Mouse (Mus musculus) heart, embryonic 16.5 days (tissue): ENCODE results near the gene Nfkbil1. TPM values are rescaled to one million over a fixed set of nuclear protein-coding genes. Genes with fewer than 3 reads are reported as not detected.

Source experiments
- ATAC-seq: fragments of 200-750 bp; cut with Nextera tagmentation; replicated peaks from 2 replicates; pipeline ENCODE4 v1.8.0; 2017; ENCODE audit warnings: moderate number of reproducible peaks; ENCODE audit not compliant: insufficient read depth, low FRiP score; ENCODE audit errors: extremely low read depth
- H3K27ac ChIP-seq: fragments of 300-500 bp; sonication (generic); 2 replicates; pipeline ENCODE4 v1.5.1; 2014; ENCODE audit warnings: mild to moderate bottlenecking, low read length, control low read depth, moderate library complexity
- H3K27me3 ChIP-seq: fragments of 300-500 bp; sonication (generic); 2 replicates; pipeline ENCODE4 v1.6.1; 2014; ENCODE audit warnings: low read length, mixed read lengths; ENCODE audit not compliant: control insufficient read depth, insufficient read depth
- H3K36me3 ChIP-seq: fragments of 300-500 bp; sonication (generic); 2 replicates; pipeline ENCODE4 v1.6.1; 2014; ENCODE audit not compliant: control insufficient read depth, insufficient read depth
- H3K4me1 ChIP-seq: fragments of 300-500 bp; sonication (generic); 2 replicates; pipeline ENCODE4 v1.6.1; 2014; ENCODE audit warnings: low read length, mixed read lengths; ENCODE audit not compliant: control insufficient read depth, insufficient read depth
- H3K4me2 ChIP-seq: fragments of 300-500 bp; sonication (generic); 2 replicates; pipeline ENCODE4 v1.6.1; 2014; ENCODE audit warnings: low read depth, mild to moderate bottlenecking, control low read depth, low read length
- H3K4me3 ChIP-seq: fragments of 300-500 bp; sonication (generic); 2 replicates; pipeline ENCODE4 v1.5.1; 2014; ENCODE audit warnings: mild to moderate bottlenecking, control low read depth, low read length
- H3K9ac ChIP-seq: fragments of 300-500 bp; sonication (generic); 2 replicates; pipeline ENCODE4 v1.6.1; 2014; ENCODE audit warnings: low read length, control low read depth
- H3K9me3 ChIP-seq: fragments of 300-500 bp; sonication (generic); replicated peaks from 2 replicates; pipeline ENCODE4 v1.6.1; 2016; ENCODE audit warnings: low read length; ENCODE audit not compliant: control insufficient read depth
- WGBS: fragments of 180-500 bp; shearing (Covaris S2); extraction: QIAGEN DNeasy Blood & Tissue Kit; methylation state at CpG from one replicate; pipeline ENCODE4 v1.1.7; 2014; 5-methylcytosine and 5-hydroxymethylcytosine counted together
- polyA plus RNA-seq: library from polyadenylated mRNA; unstranded; fragments of >200 nt; fragmentation: Nextera tagmentation; extraction: Ambion mirVana; gene quantifications from 2 replicates; pipeline ENCODE4 v1.2.1, GENCODE M21; 2015

Nfkbil1 gene
- polyA plus RNA-seq, 1 experiment from 2014 or later: 8.8 TPM

- Histone ChIP-seq H3K9me3 (no peaks in the 10 kb centered on the region), H3K4me3 (peak overlapping the region; percentile 57), H3K9ac (peak overlapping the region; percentile 63), H3K4me2 (peak overlapping the region; percentile 65), H3K27me3 (no peaks in the 10 kb centered on the region), H3K27ac (peak overlapping the region; percentile 11), H3K4me1 (no peaks in the 10 kb centered on the region), H3K36me3 (no peaks in the 10 kb centered on the region)
- peak; percentile 49; the same call in 1 of the 2 replicates for ATAC-seq
- WGBS: 2% methylated on average over 18 of the region's 18 CpGs
Measured at GRCm38 (mm10) chr17:35185639-35186611, 49.7 kb downstream of the Nfkbil1 start.

- no peaks in the 10 kb centered on the region for H3K4me1 ChIP-seq
- H3K36me3 ChIP-seq: no peaks in the 10 kb centered on the region
- H3K4me2 ChIP-seq: no peak overlapping the region
- ATAC-seq: no peak
- H3K9ac ChIP-seq: no peak overlapping the region
- no peaks in the 10 kb centered on the region for H3K27me3 ChIP-seq
- H3K4me3 ChIP-seq: no peak overlapping the region
- no peak overlapping the region for H3K27ac ChIP-seq
- H3K9me3 ChIP-seq: no peaks in the 10 kb centered on the region
- 77% methylated on average over 5 of the region's 5 CpGs for WGBS
Measured at GRCm38 (mm10) chr17:35180093-35180492, 55.5 kb downstream of the Nfkbil1 start.

GRCm38 (mm10) chr17:35178528-35178927 is 57.1 kb downstream of the Nfkbil1 start:
- no peaks in the 10 kb centered on the region for H3K9me3 ChIP-seq
- H3K36me3 ChIP-seq: no peaks in the 10 kb centered on the region
- no peak overlapping the region for H3K4me3 ChIP-seq
- 7% methylated on average over 5 of the region's 5 CpGs for WGBS
- no peak overlapping the region for H3K9ac ChIP-seq
- no peak overlapping the region for H3K27ac ChIP-seq
- ATAC-seq: peak; percentile 69; the same call in 1 of the 2 replicates
- no peak overlapping the region for H3K4me2 ChIP-seq
- no peaks in the 10 kb centered on the region for H3K4me1 ChIP-seq
- no peaks in the 10 kb centered on the region for H3K27me3 ChIP-seq

GRCm38 (mm10) chr17:35175968-35176367 is 59.6 kb downstream of the Nfkbil1 start, which contains the start of gene Aif1:
TSS of gene Aif1 (minus strand) at chr17:35176068.
- H3K27ac ChIP-seq: no peak within 1 kb of the TSS
- WGBS: 66% methylated on average over 2 of the region's 2 CpGs
- H3K4me1 ChIP-seq: no peaks in the 10 kb centered on the region; the same call in 1 of the 2 replicates
- H3K4me3 ChIP-seq: no peak within 1 kb of the TSS
- H3K9me3 ChIP-seq: no peaks in the 10 kb centered on the region
- no peak for ATAC-seq
- no peaks in the 10 kb centered on the region for H3K36me3 ChIP-seq
- H3K27me3 ChIP-seq: no peaks in the 10 kb centered on the region
- no peak within 1 kb of the TSS for H3K4me2 ChIP-seq
- no peak within 1 kb of the TSS for H3K9ac ChIP-seq

GRCm38 (mm10) chr17:35175382-35175781 is 60.2 kb downstream of the Nfkbil1 start:
- Histone ChIP-seq H3K4me3 (no peak overlapping the region), H3K4me1 (no peaks in the 10 kb centered on the region; the same call in 1 of the 2 replicates), H3K27ac (no peak overlapping the region), H3K9ac (no peak overlapping the region), H3K36me3 (no peaks in the 10 kb centered on the region), H3K4me2 (no peak overlapping the region), H3K9me3 (no peaks in the 10 kb centered on the region), H3K27me3 (no peaks in the 10 kb centered on the region)
- ATAC-seq: no peak
- 70% methylated on average over 6 of the region's 6 CpGs for WGBS

GRCm38 (mm10) chr17:35174201-35174977 is 61.2 kb downstream of the Nfkbil1 start:
- Histone ChIP-seq H3K27me3 (no peaks in the 10 kb centered on the region), H3K9me3 (no peaks in the 10 kb centered on the region), H3K4me3 (no peak overlapping the region), H3K4me2 (no peak overlapping the region), H3K4me1 (no peaks in the 10 kb centered on the region; the same call in 1 of the 2 replicates), H3K36me3 (no peaks in the 10 kb centered on the region), H3K27ac (no peak overlapping the region), H3K9ac (no peak overlapping the region)
- no peak for ATAC-seq
- 62% methylated on average over 8 of the region's 8 CpGs for WGBS

- H3K27ac ChIP-seq: peak overlapping the region; percentile 42; the same call in 1 of the 2 replicates
- WGBS: 55% methylated on average over 3 of the region's 3 CpGs
- no peak overlapping the region for H3K4me3 ChIP-seq
- H3K36me3 ChIP-seq: no peaks in the 10 kb centered on the region
- no peak for ATAC-seq
- H3K4me1 ChIP-seq: no peaks in the 10 kb centered on the region; the same call in 1 of the 2 replicates
- H3K27me3 ChIP-seq: no peaks in the 10 kb centered on the region
- no peak overlapping the region for H3K9ac ChIP-seq
- H3K9me3 ChIP-seq: no peaks in the 10 kb centered on the region
- no peak overlapping the region for H3K4me2 ChIP-seq
Measured at GRCm38 (mm10) chr17:35173329-35173728, 62.3 kb downstream of the Nfkbil1 start.

GRCm38 (mm10) chr17:35172445-35173234 is 63.0 kb downstream of the Nfkbil1 start:
- Histone ChIP-seq H3K27ac (peak overlapping the region; percentile 42; the same call in 1 of the 2 replicates), H3K4me3 (no peak overlapping the region), H3K4me2 (no peak overlapping the region), H3K27me3 (no peaks in the 10 kb centered on the region), H3K36me3 (no peaks in the 10 kb centered on the region), H3K9me3 (no peaks in the 10 kb centered on the region), H3K9ac (no peak overlapping the region), H3K4me1 (no peaks in the 10 kb centered on the region; the same call in 1 of the 2 replicates)
- 54% methylated on average over 11 of the region's 11 CpGs for WGBS
- ATAC-seq: no peak
